Mouse (Mus musculus): ENCODE data around the gene Gm21954.

DNA sequence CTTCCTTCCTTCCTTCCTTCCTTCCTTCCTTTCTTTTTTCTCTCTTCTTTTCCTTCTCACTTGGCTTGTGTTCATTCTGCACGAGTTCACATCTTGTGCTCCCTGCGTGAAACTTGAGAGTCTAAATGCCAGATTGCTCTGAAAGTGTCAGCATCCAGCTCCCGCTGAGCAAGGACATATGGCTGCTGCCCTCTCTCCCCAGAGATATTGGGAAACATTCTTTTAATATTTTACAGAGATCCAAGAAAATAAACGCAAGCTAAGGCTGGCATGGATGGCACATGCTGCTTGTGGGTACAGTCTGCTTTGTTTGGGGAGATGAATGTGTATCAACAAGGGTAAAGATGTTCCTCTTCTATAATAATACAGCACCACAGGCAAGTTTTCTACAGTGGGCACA, 11.3 kb upstream of the Gm21954 start:
- TF ChIP-seq EP300 (IDR thresholded peaks at IDR 0.05; ENCODE audit: low read depth) (no peak), CTCF (IDR thresholded peaks at IDR 0.05; ENCODE audit: low read depth) (no peak)
